Mouse (Mus musculus) limb, embryonic 14.5 days (tissue): ENCODE measurements around the gene Synpo2. TPM values are rescaled to one million over a fixed set of nuclear protein-coding genes. Genes with fewer than 3 reads are reported as not detected.
A peak's percentile ranks its signal among the peaks of the same experiment; 100 is the strongest.

Experiments used
- ATAC-seq: fragments of 200-750 bp; cut with Nextera tagmentation; 2 replicates; pipeline ENCODE4 v1.8.0; 2017; ENCODE audit warnings: low read depth, moderate number of reproducible peaks, moderate TSS enrichment; ENCODE audit not compliant: low FRiP score
- DNase-seq: peaks from one replicate; pipeline ENCODE4 v3.0.0-alpha.2; 2015; ENCODE audit warnings: low spot score
- H3K27ac ChIP-seq: fragments of 300-500 bp; sonication (generic); replicated peaks from 2 replicates; pipeline ENCODE4 v1.5.1; 2014; ENCODE audit warnings: low read depth, mild to moderate bottlenecking, low read length, moderate library complexity, mixed read lengths
- H3K27me3 ChIP-seq: fragments of 300-500 bp; sonication (generic); 2 replicates; pipeline ENCODE4 v1.6.1; 2014; ENCODE audit warnings: low read length, mixed read lengths; ENCODE audit not compliant: control insufficient read depth, insufficient read depth
- H3K36me3 ChIP-seq: fragments of 300-500 bp; sonication (generic); 2 replicates; pipeline ENCODE4 v1.6.1; 2014; ENCODE audit warnings: mild to moderate bottlenecking, low read length, moderate library complexity, mixed read lengths; ENCODE audit not compliant: control insufficient read depth, insufficient read depth
- H3K4me1 ChIP-seq: fragments of 300-500 bp; sonication (generic); 2 replicates; pipeline ENCODE4 v1.6.1; 2014; ENCODE audit warnings: antibody characterized with exemption, low read length, mixed read lengths; ENCODE audit not compliant: control insufficient read depth, insufficient read depth
- H3K4me2 ChIP-seq: fragments of 300-500 bp; sonication (generic); replicated peaks from 2 replicates; pipeline ENCODE4 v1.6.1; 2014; ENCODE audit warnings: low read depth, mild to moderate bottlenecking, low read length, moderate library complexity; ENCODE audit not compliant: severe bottlenecking
- H3K4me3 ChIP-seq: fragments of 300-500 bp; sonication (generic); replicated peaks from 2 replicates; pipeline ENCODE4 v1.5.1; 2014; ENCODE audit warnings: low read length
- H3K9ac ChIP-seq: fragments of 300-500 bp; sonication (generic); 2 replicates; pipeline ENCODE4 v1.6.1; 2014; ENCODE audit warnings: mild to moderate bottlenecking, low read depth, low read length, moderate library complexity; ENCODE audit not compliant: severe bottlenecking
- H3K9me3 ChIP-seq: fragments of 300-500 bp; sonication (generic); 2 replicates; pipeline ENCODE4 v1.6.1; 2016; ENCODE audit warnings: low read length; ENCODE audit not compliant: control insufficient read depth
- POLR2A ChIP-seq: fragments of 200-500 bp; IDR thresholded peaks from 2 replicates; pipeline ENCODE4 v1.8.0; 2012; ENCODE audit warnings: inconsistent platforms, mild to moderate bottlenecking, moderate library complexity, borderline replicate concordance; ENCODE audit not compliant: insufficient read depth, insufficient read length; ENCODE audit errors: extremely low read depth
- WGBS: fragments of 180-500 bp; shearing (Covaris S2); extraction: QIAGEN DNeasy Blood & Tissue Kit; methylation state at CpG from one replicate; pipeline ENCODE4 v1.1.7; 2014; 5-methylcytosine and 5-hydroxymethylcytosine counted together
- polyA plus RNA-seq, 2 experiments: library from polyadenylated mRNA; depleted of rRNA in 1 of 2; stranded (reverse) in 1 of 2; unstranded in 1 of 2; fragments of >200 nt; fragmentation: Nextera tagmentation in 1 of 2; extraction: Ambion mirVana in 1 of 2; gene quantifications; 2 replicates each; pipeline versions ENCODE4 v1.2.1 to v1.2.3; 2012 to 2014

Synpo2 gene
- polyA plus RNA-seq (2012; rRNA removed) (4.2 and 5.4 TPM in 2 replicates), polyA plus RNA-seq (2014; fragmentation: Nextera tagmentation; extraction: Ambion mirVana) (6.3 and 6.8 TPM in 2 replicates)

DNA sequence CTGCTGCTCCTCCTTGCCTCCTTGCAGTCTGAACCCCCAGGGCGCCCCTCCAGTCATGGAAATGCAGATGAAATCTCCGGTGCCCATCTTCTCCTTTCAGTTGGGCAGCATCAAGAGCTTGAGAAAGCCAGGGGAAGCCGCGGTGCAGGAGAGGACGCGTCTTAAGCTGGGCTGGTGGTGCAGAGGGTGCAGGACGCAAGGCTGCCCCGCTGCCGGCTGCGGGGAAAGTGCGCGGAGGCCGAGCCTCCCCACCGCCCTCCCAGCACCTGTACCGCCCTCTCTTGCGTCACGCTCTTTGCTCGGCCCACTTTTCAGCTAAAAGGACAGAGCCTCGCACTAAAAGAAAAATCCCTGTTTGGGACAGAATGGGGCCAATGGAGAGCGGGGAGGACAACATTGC is at the start of gene Synpo2:
Synpo2 (minus strand) TSS at position 229 of the 400 bp plus-strand sequence.
- Histone ChIP-seq H3K4me2 (peak within 1 kb of the TSS; percentile 76), H3K4me1 (peaks cover 9% of the 10 kb centered on the region), H3K27ac (no peak within 1 kb of the TSS), H3K9ac (peak within 1 kb of the TSS; percentile 58), H3K36me3 (no peaks in the 10 kb centered on the region), H3K9me3 (no peaks in the 10 kb centered on the region), H3K27me3 (no peaks in the 10 kb centered on the region), H3K4me3 (peak within 1 kb of the TSS; percentile 44)
- peak; percentile 45; the same call in 1 of the 2 replicates for ATAC-seq
- peak; percentile 67 for DNase-seq
- TF ChIP-seq POLR2A = no peak
- WGBS = under 1% methylated on average over 20 of the region's 20 CpGs

DNA sequence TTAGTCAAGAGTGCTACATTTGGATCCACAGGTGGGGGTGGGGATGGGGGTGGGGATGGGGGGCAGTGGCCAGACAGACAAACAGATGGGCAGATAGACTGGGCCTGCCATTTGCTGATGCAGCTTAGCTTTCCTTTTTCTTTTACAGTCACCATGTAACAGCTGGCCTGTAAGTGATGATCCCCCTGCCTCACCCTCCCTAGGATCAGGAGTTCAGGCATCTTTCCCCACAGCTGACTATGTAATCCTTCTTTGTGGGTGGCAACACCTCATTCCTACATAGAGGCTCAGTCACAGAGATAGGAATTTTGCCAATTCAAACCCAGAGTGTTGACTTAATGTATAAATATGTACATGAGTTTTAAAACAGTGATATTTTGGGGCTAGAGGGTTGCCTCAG is 49.7 kb upstream of the Synpo2 start:
- Histone ChIP-seq H3K9me3 (no peaks in the 10 kb centered on the region), H3K27me3 (no peaks in the 10 kb centered on the region), H3K4me1 (peaks cover 6% of the 10 kb centered on the region), H3K27ac (no peak overlapping the region), H3K4me2 (no peak overlapping the region), H3K36me3 (peaks cover 45% of the 10 kb centered on the region), H3K9ac (no peak overlapping the region), H3K4me3 (no peak overlapping the region)
- no peak for TF ChIP-seq POLR2A
- DNase-seq (no peak), ATAC-seq (peak; percentile 70)

DNA sequence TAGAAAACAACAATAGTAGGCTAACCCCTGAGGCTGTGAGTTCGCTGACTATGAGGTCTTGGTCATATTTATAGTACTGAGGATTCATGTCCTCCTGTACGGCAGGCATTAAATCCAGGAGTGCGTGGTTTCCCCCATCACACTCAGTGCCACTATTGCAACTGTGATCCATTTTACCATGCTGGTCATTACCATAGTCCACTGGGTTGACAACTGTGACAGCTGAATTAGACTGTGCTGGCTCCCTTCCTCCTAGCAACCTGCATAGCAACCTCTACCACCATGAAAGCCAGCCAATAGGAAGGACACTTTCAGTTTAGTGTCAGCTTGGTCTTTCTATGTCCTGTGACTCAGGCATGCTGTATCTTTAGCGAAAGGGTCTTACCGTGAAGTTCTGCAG is 48.3 kb upstream of the Synpo2 start:
- peaks cover 49% of the 10 kb centered on the region for H3K36me3 ChIP-seq
- WGBS = 96% methylated on average over 5 of the region's 5 CpGs

DNA sequence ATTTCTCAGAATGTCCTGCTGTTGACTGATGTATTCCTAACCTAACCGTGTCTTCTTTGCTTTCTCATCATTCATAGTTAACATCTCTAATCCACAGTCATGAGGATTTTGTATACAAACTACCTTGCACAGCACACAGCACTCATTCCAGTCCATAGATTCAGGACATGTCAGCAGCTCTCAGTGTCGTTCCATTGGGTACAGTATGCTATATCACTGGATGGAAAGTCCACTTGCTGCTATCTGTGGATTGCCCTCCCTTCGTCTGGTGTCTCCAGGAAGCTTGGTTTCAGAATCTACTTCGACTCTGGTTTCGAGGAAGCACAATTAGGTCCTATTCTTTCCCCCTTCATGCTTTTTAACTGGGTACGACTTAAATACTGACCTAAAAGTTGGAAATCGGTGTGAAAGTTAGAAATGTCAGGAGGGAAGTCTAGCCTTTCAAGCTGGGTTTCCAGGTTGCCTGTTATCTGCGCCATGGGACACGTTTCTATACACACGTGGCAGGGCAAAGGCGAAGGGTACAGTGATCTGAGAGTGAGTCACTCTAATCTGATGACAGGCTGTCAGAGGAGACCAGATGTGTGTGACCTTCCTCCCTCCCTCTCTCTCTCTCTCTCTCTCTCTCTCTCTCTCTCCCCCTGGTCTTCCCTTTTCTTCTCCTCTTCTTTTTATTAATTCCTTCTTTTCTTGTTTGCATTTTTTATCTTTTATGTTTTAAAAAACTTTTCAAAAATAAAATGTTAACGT is 47.1 kb upstream of the Synpo2 start:
- Histone ChIP-seq H3K4me2 (no peak overlapping the region), H3K4me1 (no peaks in the 10 kb centered on the region), H3K9me3 (no peaks in the 10 kb centered on the region), H3K9ac (no peak overlapping the region), H3K27me3 (no peaks in the 10 kb centered on the region), H3K27ac (no peak overlapping the region), H3K4me3 (no peak overlapping the region), H3K36me3 (peaks cover 55% of the 10 kb centered on the region)
- TF ChIP-seq POLR2A = no peak
- DNase-seq = no peak
- no peak for ATAC-seq
- 81% methylated on average over 12 of the region's 12 CpGs for WGBS

More for the DNA sequence above, 48.3 kb upstream of the Synpo2 start:
- no peak for TF ChIP-seq POLR2A
- H3K9ac ChIP-seq = no peak overlapping the region
- DNase-seq = no peak
- ATAC-seq = no peak
- no peak overlapping the region for H3K27ac ChIP-seq
- H3K27me3 ChIP-seq = no peaks in the 10 kb centered on the region
- H3K4me2 ChIP-seq = no peak overlapping the region
- H3K9me3 ChIP-seq = no peaks in the 10 kb centered on the region
- no peak overlapping the region for H3K4me3 ChIP-seq
- peaks cover 6% of the 10 kb centered on the region for H3K4me1 ChIP-seq

DNA sequence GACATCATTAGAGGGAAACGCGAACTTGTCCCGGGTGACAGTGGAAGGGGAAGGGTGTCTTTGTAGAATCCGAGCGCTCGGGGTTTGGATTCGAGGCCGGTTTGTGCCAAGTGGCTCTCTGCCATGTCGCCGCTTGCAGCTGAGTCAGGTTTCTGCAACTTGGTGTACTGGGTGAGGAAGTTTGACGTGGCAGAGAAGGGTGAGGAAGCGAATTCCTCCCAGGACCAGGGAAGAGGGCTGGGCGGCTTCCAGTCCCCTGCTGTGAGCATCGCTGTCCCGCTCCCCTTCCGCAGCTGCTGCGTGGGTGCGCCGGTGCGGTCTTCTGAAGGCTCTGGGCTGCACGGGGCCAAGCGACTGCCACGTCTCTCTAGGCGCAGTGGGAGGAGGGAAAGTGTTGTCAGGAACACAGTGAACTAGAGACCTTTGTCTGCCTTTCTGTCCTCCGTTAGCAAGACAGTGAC is 31.8 kb upstream of the Synpo2 start:
- 0 out of 2 replicates have a peak, but pooled peaks have one; percentile 43 for TF ChIP-seq POLR2A
- Histone ChIP-seq H3K4me2 (peak overlapping the region; percentile 56), H3K27me3 (no peaks in the 10 kb centered on the region), H3K4me1 (peaks cover 12% of the 10 kb centered on the region; the same call in 1 of the 2 replicates), H3K36me3 (peaks cover 34% of the 10 kb centered on the region), H3K4me3 (peak overlapping the region; percentile 81), H3K27ac (peak overlapping the region; percentile 80), H3K9me3 (no peaks in the 10 kb centered on the region), H3K9ac (peak overlapping the region; percentile 85)
- ATAC-seq = peak; percentile 62
- WGBS = under 1% methylated on average over 25 of the region's 25 CpGs
- DNase-seq = peak; percentile 49
